Mouse (Mus musculus) CD4-positive, CD25-positive, alpha-beta regulatory T cell, adult 4 months (primary cell): ENCODE measurements around the gene Gm20388. TPM values are rescaled to one million over a fixed set of nuclear protein-coding genes. Genes with fewer than 3 reads are reported as not detected.
A peak's percentile ranks its signal among the peaks of the same experiment; 100 is the strongest.
"Not testable (repeated sequence)": the region's sequence is repeated elsewhere in the genome, so short reads cannot be mapped to it uniquely, and the experiment has no call there.

Source experiments
- ATAC-seq: one replicate; pipeline ENCODE4 v1.8.0; 2017
- polyA plus RNA-seq, 2 experiments: library from polyadenylated mRNA; unstranded; fragments of 100-300 nt; shearing (Covaris generic); gene quantifications; one replicate each; pipeline ENCODE4 v1.2.1; 2017

The Gm20388 gene
- polyA plus RNA-seq, 2 experiments from 2014 or later = 10.7 to 12.8 TPM

- no peak for ATAC-seq
Measured at GRCm38 (mm10) chr8:120320146-120320545, 409.5 kb downstream of the Gm20388 start.

DNA sequence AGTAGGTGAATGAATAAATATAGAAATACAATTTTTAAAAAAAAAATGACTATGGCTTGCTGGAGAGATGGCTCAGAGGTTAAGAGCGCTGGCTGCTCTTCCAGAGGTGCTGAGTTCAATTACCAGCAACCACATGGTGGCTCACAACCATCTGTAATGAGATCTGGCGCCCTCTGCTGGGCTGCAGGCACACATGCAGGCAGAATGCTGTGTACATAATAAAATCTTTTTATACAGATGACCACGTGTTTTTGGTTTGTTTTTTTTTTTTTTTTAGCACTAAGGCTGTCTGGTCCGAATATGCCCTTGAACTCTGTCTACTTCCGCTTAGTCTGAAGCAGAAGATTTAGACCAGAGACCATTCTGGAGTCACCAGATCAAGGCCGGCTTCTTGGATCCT, 411.1 kb downstream of the Gm20388 start:
- ATAC-seq = no peak

- ATAC-seq = no peak
Measured at GRCm38 (mm10) chr8:120322956-120323448, 412.4 kb downstream of the Gm20388 start.

GRCm38 (mm10) chr8:120324555-120324954, 413.9 kb downstream of the Gm20388 start:
- no peak for ATAC-seq

GRCm38 (mm10) chr8:120325172-120325767, 414.6 kb downstream of the Gm20388 start:
- no peak for ATAC-seq

- ATAC-seq = no peak
Measured at GRCm38 (mm10) chr8:120327131-120327554, 416.5 kb downstream of the Gm20388 start.

DNA sequence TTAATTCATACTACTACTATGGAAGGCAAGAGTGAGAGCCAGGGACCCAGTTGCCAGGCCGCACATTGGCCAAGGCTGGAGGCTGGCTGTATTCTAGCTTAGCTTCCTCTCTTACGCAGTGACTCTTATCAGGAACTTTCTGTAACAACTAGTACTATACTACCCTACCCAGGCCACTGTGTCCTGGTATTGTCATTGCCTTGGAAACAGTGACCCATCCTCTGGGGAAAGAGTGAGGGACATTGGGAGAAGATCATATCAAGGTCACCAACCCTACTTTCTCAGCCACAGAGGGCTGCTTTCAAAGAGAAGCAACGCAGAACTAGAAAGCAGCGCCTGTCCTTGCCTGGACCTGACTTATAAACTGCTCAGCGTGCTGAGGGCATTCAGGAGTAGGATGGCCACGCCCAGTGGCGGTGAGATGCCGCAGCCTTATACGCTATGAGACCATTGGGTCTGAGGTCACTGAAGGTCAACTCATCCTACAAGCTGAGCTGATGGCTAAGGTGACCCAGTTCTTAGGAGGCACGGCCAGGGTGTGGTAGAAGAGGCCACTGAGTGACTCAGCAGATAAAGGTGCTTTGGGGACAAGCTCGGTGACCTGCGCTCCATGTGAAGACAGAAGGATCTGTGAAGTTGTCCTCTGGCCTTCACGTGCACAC, 417.9 kb downstream of the Gm20388 start:
- no peak for ATAC-seq

- no peak for ATAC-seq
Measured at GRCm38 (mm10) chr8:120329030-120329748, 418.5 kb downstream of the Gm20388 start.

- no peak for ATAC-seq
Measured at GRCm38 (mm10) chr8:120331027-120331426, 420.4 kb downstream of the Gm20388 start.

- peak; percentile 92 for ATAC-seq
Measured at GRCm38 (mm10) chr8:120332379-120333229, 422.0 kb downstream of the Gm20388 start.

- no peak for ATAC-seq
Measured at GRCm38 (mm10) chr8:120333681-120334080, 423.0 kb downstream of the Gm20388 start.

GRCm38 (mm10) chr8:120334261-120334660, 423.6 kb downstream of the Gm20388 start:
- ATAC-seq = not testable (repeated sequence)

DNA sequence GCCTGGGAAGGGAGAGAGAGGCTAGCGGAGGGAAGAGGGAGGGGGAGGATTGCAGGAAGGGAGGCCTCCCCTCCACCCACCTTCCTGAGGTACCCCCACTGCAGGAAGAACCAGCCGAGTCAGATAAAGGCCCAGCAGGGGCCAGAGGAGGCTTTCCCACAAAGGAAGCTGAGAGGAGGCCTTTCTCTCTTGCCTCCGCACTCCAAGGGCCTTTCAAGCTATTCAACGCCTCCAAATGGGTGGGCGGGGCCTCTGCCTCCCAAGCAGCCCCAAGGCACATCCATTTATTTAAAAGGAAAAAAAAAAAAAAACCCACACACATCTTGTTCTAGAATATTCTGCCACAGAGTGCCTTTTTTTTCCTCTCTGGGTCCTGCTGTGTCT, 424.2 kb downstream of the Gm20388 start:
- no peak for ATAC-seq

DNA sequence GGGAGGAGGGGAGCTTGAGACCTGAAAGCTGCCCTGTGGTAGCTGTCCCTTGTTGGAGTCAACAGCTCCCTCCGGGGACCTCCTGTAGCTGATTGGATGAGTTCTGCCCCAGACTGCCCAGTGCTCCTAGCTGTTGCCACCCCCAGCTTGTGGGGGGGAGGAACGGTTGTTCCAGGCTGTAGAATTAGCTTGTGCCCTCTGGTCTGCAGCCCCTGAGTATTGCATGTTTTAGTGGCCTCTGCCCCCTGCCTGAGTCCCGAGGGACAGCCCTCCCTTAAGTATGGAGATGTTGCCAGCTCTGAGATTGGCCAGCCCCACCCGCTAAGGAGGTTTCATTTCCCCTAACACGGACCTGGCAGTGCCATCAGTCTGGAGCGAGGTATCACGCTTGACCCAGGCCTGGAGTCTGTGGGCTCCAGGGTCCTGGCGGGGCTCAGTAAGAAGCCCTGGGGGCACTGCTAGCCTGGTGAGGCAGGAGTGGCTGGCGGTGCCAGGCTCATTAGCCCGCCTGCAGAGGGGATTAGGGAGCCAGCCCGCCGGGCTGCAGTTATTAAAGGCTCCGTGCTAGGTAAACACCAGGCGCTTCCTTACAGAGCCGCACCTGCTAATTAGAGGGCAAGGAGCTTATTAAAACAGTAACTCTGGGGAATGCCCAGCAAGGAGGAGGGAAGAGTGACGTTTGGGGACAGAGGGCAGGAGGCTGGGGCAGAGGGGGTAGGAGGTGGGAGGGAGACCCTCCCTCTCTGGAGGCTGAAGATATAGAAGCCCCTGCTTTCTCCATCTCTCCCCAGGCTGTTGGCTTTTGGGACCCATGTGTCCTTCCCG, 424.8 kb downstream of the Gm20388 start:
- ATAC-seq = no peak

GRCm38 (mm10) chr8:120336087-120336380, 425.4 kb downstream of the Gm20388 start:
- no peak for ATAC-seq

DNA sequence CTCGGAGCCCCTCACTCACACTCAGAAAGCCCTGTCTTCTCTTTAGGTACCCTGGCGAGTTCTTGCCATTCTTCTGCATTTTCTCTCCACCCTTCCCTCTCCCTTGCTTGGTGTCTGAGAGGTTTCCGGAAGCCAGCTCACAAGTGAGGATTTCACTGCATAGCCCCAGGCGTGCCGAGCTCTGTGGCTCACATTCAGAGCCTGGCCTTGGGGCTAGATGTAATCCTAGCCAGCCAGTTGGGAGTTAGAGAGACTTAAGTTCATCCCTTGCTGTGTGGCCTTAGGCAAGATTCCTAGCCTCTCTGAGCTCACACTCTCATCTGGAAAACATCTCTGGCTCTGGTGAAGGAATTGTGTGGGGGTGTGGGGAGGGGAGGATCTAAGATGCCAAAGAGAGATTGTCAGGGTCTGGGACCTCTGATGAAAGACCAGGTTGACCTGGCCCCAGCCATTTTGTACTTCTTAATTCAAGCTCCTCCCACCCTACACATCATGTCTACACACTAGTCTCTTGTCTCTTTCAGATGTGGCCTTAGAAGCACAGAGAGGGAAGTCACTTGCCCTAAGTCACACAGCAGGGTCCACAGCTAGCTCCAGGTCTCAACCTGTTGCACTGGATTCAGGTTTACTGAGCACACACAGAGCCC, 426.4 kb downstream of the Gm20388 start:
- no peak for ATAC-seq

GRCm38 (mm10) chr8:120337627-120338026, 427.0 kb downstream of the Gm20388 start:
- no peak for ATAC-seq

- ATAC-seq = no peak
Measured at GRCm38 (mm10) chr8:120338678-120339077, 428.0 kb downstream of the Gm20388 start.

GRCm38 (mm10) chr8:120339743-120340142, 429.1 kb downstream of the Gm20388 start:
- ATAC-seq = no peak

GRCm38 (mm10) chr8:120341124-120341523, 430.5 kb downstream of the Gm20388 start:
- ATAC-seq = no peak

DNA sequence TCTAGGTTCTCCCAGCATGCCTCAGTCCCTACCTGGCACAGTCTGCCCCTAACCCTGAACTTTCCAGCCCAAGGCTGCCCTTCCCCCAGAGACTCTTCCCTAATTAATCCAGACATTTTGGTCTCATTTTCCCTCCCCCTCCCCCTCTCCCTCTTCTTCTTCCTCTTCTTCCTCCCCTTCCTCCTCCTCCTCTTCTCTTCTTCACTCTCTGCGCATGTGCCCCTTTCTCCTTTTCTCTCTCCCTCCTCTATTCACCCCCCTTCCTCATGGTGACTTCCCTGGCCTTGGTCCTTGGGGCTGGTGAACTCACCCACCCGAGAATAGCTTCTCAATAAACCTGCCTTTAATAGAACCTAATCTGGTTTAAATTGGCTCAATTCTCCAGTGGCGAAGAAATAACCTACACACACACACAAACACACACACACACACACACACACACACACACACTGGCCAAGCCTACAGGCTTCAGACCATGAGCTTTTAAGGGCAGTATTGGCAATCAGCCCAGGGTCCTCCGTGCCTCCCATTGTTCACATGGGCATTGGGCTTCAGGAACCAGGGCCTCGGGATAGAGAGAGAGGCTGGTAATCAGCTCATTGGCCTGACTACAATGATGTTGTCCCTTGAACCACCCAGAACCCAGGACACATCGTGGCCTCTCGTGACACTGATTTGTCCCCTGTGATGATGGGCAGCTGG, 432.4 kb downstream of the Gm20388 start:
- no peak for ATAC-seq
